Mouse (Mus musculus): ENCODE measurements around the gene S100z. TPM values are rescaled to one million over a fixed set of nuclear protein-coding genes. Genes with fewer than 3 reads are reported as not detected.
A peak's percentile ranks its signal among the peaks of the same experiment; 100 is the strongest.

Gene S100z
- polyA plus RNA-seq, 1 experiment: not detected

- TF ChIP-seq POLR2A (IDR thresholded peaks at IDR 0.05; ENCODE audit: borderline replicate concordance, control insufficient read depth, low read depth, low read length) (no peak), CTCF (IDR thresholded peaks at IDR 0.05; ENCODE audit: control insufficient read depth, insufficient read depth, low read length) (no peak)
- WGBS: 77% methylated on average over 5 of the region's 5 CpGs
- no peak overlapping the region for H3K4me3 ChIP-seq (replicated peaks; ENCODE audit: control insufficient read depth, low read depth, low read length)
- no peak overlapping the region for H3K27ac ChIP-seq (ENCODE audit: control insufficient read depth, insufficient read depth, low read depth, low read length, poor library complexity)
- H3K4me1 ChIP-seq (ENCODE audit: control insufficient read depth, insufficient read depth, low read length): no peaks in the 10 kb centered on the region
Measured at GRCm38 (mm10) chr13:95510054-95510453, 31.5 kb upstream of the S100z start.

- Histone ChIP-seq H3K27ac (ENCODE audit: control insufficient read depth, insufficient read depth, low read depth, low read length, poor library complexity) (no peak overlapping the region), H3K4me3 (replicated peaks; ENCODE audit: control insufficient read depth, low read depth, low read length) (no peak overlapping the region), H3K4me1 (ENCODE audit: control insufficient read depth, insufficient read depth, low read length) (no peaks in the 10 kb centered on the region)
- 65% methylated on average over 8 of the region's 8 CpGs for WGBS
- TF ChIP-seq CTCF (IDR thresholded peaks at IDR 0.05; ENCODE audit: control insufficient read depth, insufficient read depth, low read length): no peak
Measured at GRCm38 (mm10) chr13:95503279-95503917, 24.9 kb upstream of the S100z start.

- H3K27ac ChIP-seq (ENCODE audit: control insufficient read depth, insufficient read depth, low read depth, low read length, poor library complexity): no peak overlapping the region
- peaks cover 4% of the 10 kb centered on the region for H3K4me1 ChIP-seq (ENCODE audit: control insufficient read depth, insufficient read depth, low read length)
- H3K4me3 ChIP-seq (replicated peaks; ENCODE audit: control insufficient read depth, low read depth, low read length): no peak overlapping the region
- WGBS: 71% methylated on average over 3 of the region's 3 CpGs
- no peak for TF ChIP-seq CTCF (IDR thresholded peaks at IDR 0.05; ENCODE audit: control insufficient read depth, insufficient read depth, low read length)
- TF ChIP-seq POLR2A (IDR thresholded peaks at IDR 0.05; ENCODE audit: borderline replicate concordance, control insufficient read depth, low read depth, low read length): no peak
Measured at GRCm38 (mm10) chr13:95496601-95497000, 18.1 kb upstream of the S100z start.

GRCm38 (mm10) chr13:95494812-95495211, 16.3 kb upstream of the S100z start:
- no peak overlapping the region for H3K4me3 ChIP-seq (replicated peaks; ENCODE audit: control insufficient read depth, low read depth, low read length)
- peaks cover 4% of the 10 kb centered on the region for H3K4me1 ChIP-seq (ENCODE audit: control insufficient read depth, insufficient read depth, low read length)
- no peak for TF ChIP-seq CTCF (IDR thresholded peaks at IDR 0.05; ENCODE audit: control insufficient read depth, insufficient read depth, low read length)
- no peak for TF ChIP-seq POLR2A (IDR thresholded peaks at IDR 0.05; ENCODE audit: borderline replicate concordance, control insufficient read depth, low read depth, low read length)
- H3K27ac ChIP-seq (ENCODE audit: control insufficient read depth, insufficient read depth, low read depth, low read length, poor library complexity): peak overlapping the region; percentile 24; the same call in 1 of the 2 replicates
- WGBS: 21% methylated on average over 8 of the region's 8 CpGs

GRCm38 (mm10) chr13:95493296-95493695, 14.8 kb upstream of the S100z start:
- 72% methylated on average over 5 of the region's 5 CpGs for WGBS

GRCm38 (mm10) chr13:95491327-95491726, 12.8 kb upstream of the S100z start:
- Histone ChIP-seq H3K4me3 (replicated peaks; ENCODE audit: control insufficient read depth, low read depth, low read length) (no peak overlapping the region), H3K4me1 (ENCODE audit: control insufficient read depth, insufficient read depth, low read length) (peaks cover 4% of the 10 kb centered on the region), H3K27ac (ENCODE audit: control insufficient read depth, insufficient read depth, low read depth, low read length, poor library complexity) (no peak overlapping the region)
- WGBS: 80% methylated on average over 11 of the region's 11 CpGs
- TF ChIP-seq CTCF (IDR thresholded peaks at IDR 0.05; ENCODE audit: control insufficient read depth, insufficient read depth, low read length) (no peak), POLR2A (IDR thresholded peaks at IDR 0.05; ENCODE audit: borderline replicate concordance, control insufficient read depth, low read depth, low read length) (no peak)

More at GRCm38 (mm10) chr13:95493296-95493695, 14.8 kb upstream of the S100z start:
- TF ChIP-seq POLR2A (IDR thresholded peaks at IDR 0.05; ENCODE audit: borderline replicate concordance, control insufficient read depth, low read depth, low read length) (no peak), CTCF (IDR thresholded peaks at IDR 0.05; ENCODE audit: control insufficient read depth, insufficient read depth, low read length) (no peak)
- Histone ChIP-seq H3K27ac (ENCODE audit: control insufficient read depth, insufficient read depth, low read depth, low read length, poor library complexity) (no peak overlapping the region), H3K4me1 (ENCODE audit: control insufficient read depth, insufficient read depth, low read length) (peaks cover 4% of the 10 kb centered on the region), H3K4me3 (replicated peaks; ENCODE audit: control insufficient read depth, low read depth, low read length) (no peak overlapping the region)

GRCm38 (mm10) chr13:95484664-95485063, 6.1 kb upstream of the S100z start:
- H3K4me3 ChIP-seq (replicated peaks; ENCODE audit: control insufficient read depth, low read depth, low read length): no peak overlapping the region
- 44% methylated on average over 5 of the region's 5 CpGs for WGBS
- H3K4me1 ChIP-seq (ENCODE audit: control insufficient read depth, insufficient read depth, low read length): no peaks in the 10 kb centered on the region
- TF ChIP-seq CTCF (IDR thresholded peaks at IDR 0.05; ENCODE audit: control insufficient read depth, insufficient read depth, low read length) (no peak), POLR2A (IDR thresholded peaks at IDR 0.05; ENCODE audit: borderline replicate concordance, control insufficient read depth, low read depth, low read length) (no peak)
- no peak overlapping the region for H3K27ac ChIP-seq (ENCODE audit: control insufficient read depth, insufficient read depth, low read depth, low read length, poor library complexity)

- no peak for TF ChIP-seq POLR2A (IDR thresholded peaks at IDR 0.05; ENCODE audit: borderline replicate concordance, control insufficient read depth, low read depth, low read length)
- peak; percentile 72 for TF ChIP-seq CTCF (IDR thresholded peaks at IDR 0.05; ENCODE audit: control insufficient read depth, insufficient read depth, low read length)
- Histone ChIP-seq H3K27ac (ENCODE audit: control insufficient read depth, insufficient read depth, low read depth, low read length, poor library complexity) (no peak overlapping the region), H3K4me1 (ENCODE audit: control insufficient read depth, insufficient read depth, low read length) (no peaks in the 10 kb centered on the region), H3K4me3 (replicated peaks; ENCODE audit: control insufficient read depth, low read depth, low read length) (no peak overlapping the region)
- 7% methylated on average over 4 of the region's 4 CpGs for WGBS
Measured at GRCm38 (mm10) chr13:95481428-95481827, 2.9 kb upstream of the S100z start.

GRCm38 (mm10) chr13:95477173-95477572, 1.3 kb downstream of the S100z start:
- 63% methylated on average over 6 of the region's 6 CpGs for whole genome bisulfite sequencing
- TF ChIP-seq CTCF (IDR thresholded peaks at IDR 0.05; ENCODE audit: control insufficient read depth, insufficient read depth, low read length) (no peak), POLR2A (IDR thresholded peaks at IDR 0.05; ENCODE audit: borderline replicate concordance, control insufficient read depth, low read depth, low read length) (no peak)
- Histone ChIP-seq H3K27ac (ENCODE audit: control insufficient read depth, insufficient read depth, low read depth, low read length, poor library complexity) (no peak overlapping the region), H3K4me1 (ENCODE audit: control insufficient read depth, insufficient read depth, low read length) (no peaks in the 10 kb centered on the region; the same call in 1 of the 2 replicates), H3K4me3 (replicated peaks; ENCODE audit: control insufficient read depth, low read depth, low read length) (no peak overlapping the region)

Measured in bone marrow, adult 2 months (tissue).